Mouse (Mus musculus) gastrocnemius, adult 8-10 months (tissue): ENCODE measurements around the gene Olfr1367. TPM values are rescaled to one million over a fixed set of nuclear protein-coding genes. Genes with fewer than 3 reads are reported as not detected.

Experiments
- DNase-seq, 2 experiments: peaks; one replicate each; pipeline ENCODE4 v3.0.0; 2022; ENCODE audit warnings: low spot score in 2 of 2
- total RNA-seq, 4 experiments: library from RNA; stranded (reverse); gene quantifications; 2 replicates each; pipeline ENCODE4 v1.2.4; 2022

The Olfr1367 gene
- total RNA-seq = not detected

- DNase-seq = no peak
These were observed at the start of gene Olfr1367 for GRCm38 (mm10) chr13:21346610-21347009. TSS of gene Olfr1367 (plus strand) at chr13:21346910.

GRCm38 (mm10) chr13:21298557-21298956, 48.2 kb upstream of the Olfr1367 start:
- DNase-seq = no peak

- no peak for DNase-seq
These were observed 42.1 kb upstream of the Olfr1367 start for GRCm38 (mm10) chr13:21304483-21305066.

- no peak for DNase-seq
These were observed 36.9 kb upstream of the Olfr1367 start for GRCm38 (mm10) chr13:21309788-21310187.

- no peak for DNase-seq
These were observed 34.8 kb upstream of the Olfr1367 start, which contains the start of gene Gpx6 for GRCm38 (mm10) chr13:21311926-21312325. TSS of gene Gpx6 (plus strand) at chr13:21312125.

GRCm38 (mm10) chr13:21312854-21313253, 33.9 kb upstream of the Olfr1367 start:
- no peak for DNase-seq

- DNase-seq = no peak
These were observed 32.8 kb upstream of the Olfr1367 start for GRCm38 (mm10) chr13:21313903-21314302.

- no peak for DNase-seq
These were observed 26.4 kb upstream of the Olfr1367 start for GRCm38 (mm10) chr13:21320262-21320661.

GRCm38 (mm10) chr13:21321890-21322494, 24.7 kb upstream of the Olfr1367 start:
- no peak for DNase-seq

GRCm38 (mm10) chr13:21322509-21323375, 24.0 kb upstream of the Olfr1367 start:
- no peak for DNase-seq

GRCm38 (mm10) chr13:21323405-21323804, 23.3 kb upstream of the Olfr1367 start:
- DNase-seq = no peak

- DNase-seq = no peak
These were observed 20.5 kb upstream of the Olfr1367 start for GRCm38 (mm10) chr13:21326191-21326590.

GRCm38 (mm10) chr13:21326657-21327211, 20.0 kb upstream of the Olfr1367 start:
- DNase-seq = peak; percentile 13 to 36

- DNase-seq = no peak
These were observed 19.3 kb upstream of the Olfr1367 start for GRCm38 (mm10) chr13:21327424-21327823.

GRCm38 (mm10) chr13:21350593-21350992, 3.9 kb downstream of the Olfr1367 start:
- no peak for DNase-seq

- DNase-seq = peak; percentile 77 to 88
These were observed 16.0 kb downstream of the Olfr1367 start, which contains the start of gene Zscan12 for GRCm38 (mm10) chr13:21362621-21363248. TSS of gene Zscan12 (plus strand) at chr13:21362820.

- no peak for DNase-seq
These were observed 17.0 kb downstream of the Olfr1367 start for GRCm38 (mm10) chr13:21363719-21364118.

- DNase-seq = no peak
These were observed 19.9 kb downstream of the Olfr1367 start for GRCm38 (mm10) chr13:21366635-21367034.

- no peak for DNase-seq
These were observed 26.0 kb downstream of the Olfr1367 start for GRCm38 (mm10) chr13:21372700-21373099.

GRCm38 (mm10) chr13:21377773-21378172, 31.1 kb downstream of the Olfr1367 start:
- DNase-seq = no peak

GRCm38 (mm10) chr13:21395211-21395610, 48.5 kb downstream of the Olfr1367 start:
- DNase-seq = no peak
